Mouse (Mus musculus) ES-E14 (cell line): Measurements from ENCODE around the gene Erg28.

Source experiments
- MAFK ChIP-seq: IDR thresholded peaks from 2 replicates; pipeline ENCODE4 v1.6.1; 2014; ENCODE audit warnings: mild to moderate bottlenecking, low read depth, low read length, inconsistent platforms; ENCODE audit not compliant: insufficient read depth
- ZC3H11A ChIP-seq: IDR thresholded peaks from 2 replicates; pipeline ENCODE4 v1.6.1; 2012; ENCODE audit warnings: low read depth, mild to moderate bottlenecking, inconsistent platforms, low read length, borderline replicate concordance
- ZNF384 ChIP-seq: IDR thresholded peaks from 2 replicates; pipeline ENCODE4 v1.6.1; 2012; ENCODE audit warnings: low read depth, low read length, inconsistent platforms

DNA sequence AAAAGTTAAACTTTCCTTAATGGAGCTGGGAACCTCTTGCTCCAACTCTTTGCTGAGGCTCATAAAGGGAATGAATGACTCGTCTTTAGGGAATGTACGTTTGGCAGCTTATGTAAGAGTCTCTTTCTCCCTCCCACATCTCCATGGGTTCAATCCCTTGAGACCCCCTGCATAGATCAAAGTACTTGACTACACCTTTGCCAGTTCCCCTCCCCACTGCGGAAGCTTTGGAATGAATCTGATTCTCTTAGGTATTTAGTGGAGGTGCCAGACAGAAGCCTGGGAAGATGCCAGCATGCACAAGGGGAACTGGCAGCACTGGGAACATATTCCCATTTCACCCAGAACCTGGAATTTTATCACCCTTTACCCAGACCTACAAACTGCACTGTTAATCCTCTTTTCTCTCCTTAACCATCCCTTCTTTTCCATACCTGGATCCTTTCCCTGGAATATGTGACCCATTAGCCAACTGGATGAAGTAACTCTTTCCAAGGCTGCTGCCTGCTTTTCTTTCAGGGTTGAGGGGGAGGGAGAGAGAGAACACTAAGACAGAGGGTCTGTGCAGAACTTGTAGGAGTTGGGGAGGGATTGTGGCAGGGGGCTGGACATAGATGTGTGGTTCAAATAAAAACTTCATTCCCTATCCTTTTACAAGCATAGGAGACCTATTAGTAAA is 35.3 kb upstream of the Erg28 start:
- TF ChIP-seq ZC3H11A (no peak), MAFK (no peak), ZNF384 (no peak)
